Mouse (Mus musculus) T-helper 17 cell (primary cell): ENCODE measurements around the gene Pdzk1.

ENCODE experiments used
- in situ Hi-C, 2 experiments: fragments of 300-600 bp; cut with MboI, MseI; formaldehyde crosslinking; loops; 1 replicate in 1 of 2; 2 replicates in 1 of 2; pipeline ENCODE4 v1.15.1; 2025; ENCODE audit warnings: high pct_unique_total_duplicates in 2 of 2

Pdzk1 gene

DNA sequence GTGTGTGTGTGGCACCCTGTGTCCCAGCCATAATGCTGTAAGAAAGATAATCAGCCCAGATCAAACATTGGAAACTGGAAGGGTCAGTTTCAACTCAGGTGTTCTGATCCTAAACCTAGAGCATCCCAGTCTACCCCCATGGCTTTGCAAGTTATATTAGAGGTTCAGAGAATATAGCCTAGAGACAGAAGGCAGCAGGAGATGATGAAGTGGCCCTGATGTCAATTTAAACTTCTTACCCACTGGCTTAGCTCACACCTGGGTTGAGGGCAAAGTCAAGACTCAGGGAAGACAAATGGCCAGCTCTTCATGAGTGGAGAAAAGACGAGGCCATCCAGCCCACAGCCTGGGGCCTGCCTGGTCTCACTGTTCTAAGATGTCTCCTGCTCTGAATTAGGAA lies at the start of gene Pdzk1, which contains the start of gene Cd160:
Pdzk1 (plus strand) TSS at position 301 of the 400 bp plus-strand sequence.
Cd160 (minus strand) TSS at position 368 of the 400 bp plus-strand sequence.
- in situ Hi-C loops: no loop called here

GRCm38 (mm10) chr3:96782236-96782635 lies 46.8 kb upstream of the Pdzk1 start:
- in situ Hi-C loops: no loop called here

GRCm38 (mm10) chr3:96787784-96788183 lies 41.3 kb upstream of the Pdzk1 start:
- in situ Hi-C loops: no loop called here

- in situ Hi-C loops: no loop called here
Observed at GRCm38 (mm10) chr3:96788506-96788905, 40.6 kb upstream of the Pdzk1 start.

DNA sequence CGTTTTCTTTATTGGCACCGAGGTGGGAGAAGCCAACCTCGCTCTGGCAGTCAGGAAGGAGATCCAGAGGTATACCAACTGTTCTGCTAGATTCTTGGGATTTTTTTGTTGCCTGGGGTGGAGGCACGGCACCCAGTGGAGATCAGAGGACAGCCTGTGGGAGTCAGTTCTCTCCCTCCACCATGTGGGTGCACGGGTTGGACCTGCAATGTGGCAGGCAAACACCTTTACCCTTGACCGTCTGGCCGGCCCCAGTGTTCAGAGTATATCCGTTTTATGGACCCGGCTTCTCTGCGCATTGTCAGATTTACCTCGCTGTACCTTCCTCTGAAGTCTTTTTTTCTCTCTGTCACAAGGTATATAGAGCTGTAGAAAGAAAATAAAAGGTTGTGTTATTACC lies 28.8 kb upstream of the Pdzk1 start:
- in situ Hi-C loops: loop anchor here in 1 of 2 experiments (25.0 kb wide), 1 partner anchor 112 kb away; the partner anchor contains the start of genes Gja5 and Gpr89

DNA sequence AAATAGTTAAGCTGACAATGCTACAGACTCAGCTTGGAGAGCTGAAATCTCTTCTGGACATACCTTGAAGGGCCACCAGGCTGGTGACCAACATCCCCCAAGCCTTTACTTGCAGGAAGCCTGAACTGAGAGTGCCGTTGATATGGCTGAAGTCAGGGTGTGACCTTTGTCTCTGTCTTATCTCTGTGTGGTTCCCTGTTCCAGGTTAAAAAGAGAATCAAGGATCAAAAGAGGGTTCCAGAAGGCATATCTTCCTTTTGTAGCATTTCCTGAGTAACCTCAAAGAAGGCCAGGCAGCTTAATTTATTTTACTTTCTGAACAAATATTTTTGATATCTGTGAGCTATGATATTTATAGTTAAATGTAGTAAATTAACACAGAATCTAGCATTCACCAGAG lies 26.9 kb upstream of the Pdzk1 start:
- in situ Hi-C loops: loop anchor here in 1 of 2 experiments (25.0 kb wide), 1 partner anchor 110 kb away; the partner anchor contains the start of genes Gja5 and Gpr89

- in situ Hi-C loops: loop anchor here (5.0 to 25.0 kb wide), 3 partner anchors 66 to 109 kb away; partner anchors contain the start of genes Gja5 (in 1 of the 2) and Gpr89 (in 1 of the 2)
Observed at GRCm38 (mm10) chr3:96808136-96808535, 20.9 kb upstream of the Pdzk1 start.

- in situ Hi-C loops: loop anchor here (5.0 to 25.0 kb wide), 3 partner anchors 66 to 109 kb away; partner anchors contain the start of genes Gja5 (in 1 of the 2) and Gpr89 (in 1 of the 2)
Observed at GRCm38 (mm10) chr3:96808651-96809050, 20.4 kb upstream of the Pdzk1 start.

- in situ Hi-C loops: loop anchor here (5.0 to 25.0 kb wide), 2 partner anchors 76 to 101 kb away; partner anchors contain the start of genes Gja5 (in 1 of the 2) and Gpr89 (in 1 of the 2)
Observed at GRCm38 (mm10) chr3:96811232-96811631, 17.9 kb upstream of the Pdzk1 start.

- in situ Hi-C loops: loop anchor here (5.0 to 25.0 kb wide), 2 partner anchors 75 to 100 kb away; partner anchors contain the start of genes Gja5 (in 1 of the 2) and Gpr89 (in 1 of the 2)
Observed at GRCm38 (mm10) chr3:96812395-96813091, 16.5 kb upstream of the Pdzk1 start.

GRCm38 (mm10) chr3:96813106-96813505 lies 16.0 kb upstream of the Pdzk1 start:
- in situ Hi-C loops: loop anchor here (5.0 to 25.0 kb wide), 2 partner anchors 74 to 99 kb away; partner anchors contain the start of genes Gja5 (in 1 of the 2) and Gpr89 (in 1 of the 2)

DNA sequence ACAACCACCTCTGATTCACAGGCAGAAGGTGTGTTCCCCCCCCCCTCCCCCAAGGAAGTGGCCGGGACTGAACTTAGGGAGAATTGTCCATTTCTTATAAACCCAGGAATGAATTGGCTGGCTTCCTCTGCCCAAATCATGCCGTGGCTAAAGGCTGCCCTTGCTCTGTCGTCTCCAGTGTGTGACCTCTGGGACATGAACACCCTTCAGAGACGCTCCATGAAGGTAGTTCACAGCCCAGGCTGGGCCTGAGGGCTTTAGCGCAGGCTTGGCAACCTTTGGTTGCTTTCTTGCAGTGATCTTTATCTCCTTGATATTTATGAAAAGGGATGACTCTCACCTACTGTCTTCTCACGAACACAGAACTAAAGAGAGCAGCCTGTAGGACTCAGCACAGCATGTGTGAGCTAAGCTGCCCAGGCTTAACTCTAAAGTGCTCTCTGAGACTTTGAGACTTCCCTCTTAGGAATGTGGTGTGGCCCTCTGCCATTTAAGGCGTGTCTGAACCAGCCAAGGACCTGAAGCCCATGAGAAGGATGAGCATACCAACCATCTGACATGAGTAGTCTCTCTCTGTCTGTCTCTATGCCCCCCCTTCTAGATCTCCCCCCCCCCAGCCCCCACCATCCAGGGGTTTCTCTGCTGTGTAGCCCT lies 15.4 kb upstream of the Pdzk1 start:
- in situ Hi-C loops: loop anchor here (5.0 to 25.0 kb wide), 2 partner anchors 74 to 99 kb away; partner anchors contain the start of genes Gja5 (in 1 of the 2) and Gpr89 (in 1 of the 2)

DNA sequence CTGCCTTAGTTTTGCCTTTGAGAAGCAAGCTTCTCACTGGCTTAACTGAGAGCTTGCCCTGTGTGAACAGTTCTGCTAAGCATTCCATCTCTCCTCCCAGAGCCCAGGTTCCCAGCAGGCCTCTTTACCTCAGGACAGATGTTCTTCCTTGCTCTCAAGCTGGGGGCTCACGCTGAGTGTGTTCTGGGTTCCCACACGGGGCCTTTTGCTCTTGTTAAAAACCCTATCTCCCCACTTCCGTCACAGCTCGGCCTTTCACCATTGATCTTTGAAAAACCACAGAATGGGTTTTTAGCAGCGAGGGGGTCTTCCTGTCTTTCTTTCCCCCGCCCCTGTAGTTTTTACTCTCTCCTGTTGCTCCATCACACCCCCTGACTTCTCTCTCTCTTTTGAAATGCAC lies 14.7 kb upstream of the Pdzk1 start:
- in situ Hi-C loops: loop anchor here (5.0 to 25.0 kb wide), 2 partner anchors 73 to 98 kb away; partner anchors contain the start of genes Gja5 (in 1 of the 2) and Gpr89 (in 1 of the 2)

GRCm38 (mm10) chr3:96820116-96820915 lies 8.8 kb upstream of the Pdzk1 start:
- in situ Hi-C loops: loop anchor here in 1 of 2 experiments (25.0 kb wide), 1 partner anchor 92 kb away; the partner anchor contains the start of genes Gja5 and Gpr89

DNA sequence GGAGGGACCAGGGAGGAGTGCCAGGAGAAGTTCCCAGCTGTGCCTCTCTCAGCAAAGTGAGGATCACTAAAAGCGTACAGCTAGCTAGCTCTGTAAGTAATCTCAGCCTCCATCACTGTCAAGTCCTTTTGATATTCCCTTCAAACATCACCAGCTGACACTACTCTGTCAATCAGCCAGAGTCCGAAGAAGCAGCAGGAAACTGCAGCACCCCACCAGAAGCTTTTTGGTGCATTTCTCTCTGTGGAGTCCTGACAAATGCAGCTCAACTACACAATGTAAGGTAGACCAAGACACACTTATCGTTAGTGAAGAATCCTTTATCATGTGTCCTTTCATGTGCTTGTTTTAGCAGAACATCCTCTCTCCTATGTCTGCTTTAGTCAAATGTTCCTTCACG lies 7.5 kb upstream of the Pdzk1 start:
- in situ Hi-C loops: loop anchor here in 1 of 2 experiments (25.0 kb wide), 1 partner anchor 91 kb away; the partner anchor contains the start of genes Gja5 and Gpr89

DNA sequence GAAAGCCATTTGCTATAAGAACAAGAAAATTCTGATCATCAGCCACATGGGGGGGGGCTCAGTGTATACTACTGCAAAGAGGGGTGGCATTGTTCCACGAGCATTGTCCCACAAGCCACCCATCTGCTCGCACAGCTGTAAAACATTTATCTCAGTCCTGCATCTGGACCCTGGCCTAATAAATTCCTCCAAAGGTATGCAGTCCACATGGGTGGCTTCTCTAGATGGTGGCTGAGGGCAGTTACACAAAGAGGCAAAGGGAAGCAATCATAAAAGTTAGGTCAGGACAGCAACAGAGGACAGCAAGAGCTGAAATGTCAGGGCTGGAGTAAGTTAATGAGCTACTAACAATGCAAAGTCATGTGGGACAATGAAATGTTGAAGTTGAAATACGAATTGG lies 5.4 kb upstream of the Pdzk1 start:
- in situ Hi-C loops: loop anchor here in 1 of 2 experiments (25.0 kb wide), 1 partner anchor 89 kb away; the partner anchor contains the start of genes Gja5 and Gpr89

DNA sequence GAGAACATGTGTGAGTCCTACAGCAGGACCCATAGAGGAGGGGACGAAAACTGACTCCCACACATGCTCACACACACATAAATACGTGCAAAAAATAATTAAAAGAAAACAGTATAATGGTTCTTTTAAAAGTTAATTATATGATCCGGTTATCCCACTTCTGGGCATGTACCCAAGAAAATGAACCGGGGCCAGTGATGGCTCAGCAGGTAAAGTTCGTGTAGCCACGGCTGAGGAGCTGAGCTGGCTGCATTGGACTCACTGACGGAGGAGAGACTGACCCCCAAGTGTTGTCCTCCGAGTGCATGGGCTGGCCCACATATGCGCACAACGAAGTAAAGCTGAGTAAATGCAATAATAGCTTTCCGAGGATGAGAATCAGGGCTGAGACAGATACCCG lies 4.5 kb upstream of the Pdzk1 start:
- in situ Hi-C loops: loop anchor here in 1 of 2 experiments (25.0 kb wide), 1 partner anchor 88 kb away; the partner anchor contains the start of genes Gja5 and Gpr89

DNA sequence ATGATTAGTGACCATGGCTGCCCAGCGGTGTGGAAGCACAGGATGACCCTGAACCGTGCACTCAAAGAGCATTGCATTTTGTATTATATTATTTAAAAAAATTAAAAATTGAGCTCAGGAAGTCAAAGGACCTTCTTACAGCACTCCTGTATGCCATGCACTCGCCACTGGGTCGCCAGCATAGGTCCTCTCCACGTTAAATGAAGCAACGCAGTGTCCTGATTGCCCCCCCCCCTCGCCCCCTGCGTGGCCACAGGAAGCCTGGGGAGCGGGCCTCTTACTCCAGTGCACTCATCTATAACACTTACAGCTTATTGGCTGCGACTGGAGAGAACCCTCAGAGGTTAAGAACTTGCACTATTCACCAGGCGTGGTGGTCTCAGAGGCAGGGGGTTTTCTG lies 3.8 kb upstream of the Pdzk1 start:
- in situ Hi-C loops: no loop called here

GRCm38 (mm10) chr3:96828308-96828864 lies 698 bp upstream of the Pdzk1 start:
- in situ Hi-C loops: no loop called here

- in situ Hi-C loops: loop anchor here in 1 of 2 experiments (5.0 kb wide), 1 partner anchor 727 kb away; no protein-coding TSS in a partner anchor
Observed at GRCm38 (mm10) chr3:96829856-96830255, 772 bp downstream of the Pdzk1 start.
